Mouse (Mus musculus) inflammation-experienced regulatory T-cells, adult 6 months (primary cell): ENCODE measurements around the gene Gh. TPM values are rescaled to one million over a fixed set of nuclear protein-coding genes. Genes with fewer than 3 reads are reported as not detected.
A peak's percentile ranks its signal among the peaks of the same experiment; 100 is the strongest.

Source experiments
- ATAC-seq: one replicate; pipeline ENCODE4 v1.8.0; 2017
- polyA plus RNA-seq, 3 experiments: library from polyadenylated mRNA; unstranded; fragments of 100-300 nt; shearing (Covaris generic); gene quantifications; one replicate each; pipeline ENCODE4 v1.2.1; 2017

Gene Gh
- polyA plus RNA-seq, 3 experiments from 2014 or later: not detected

- no peak for ATAC-seq
These were observed 33.2 kb downstream of the Gh start for GRCm38 (mm10) chr11:106268326-106269059.

GRCm38 (mm10) chr11:106267871-106268270 is 33.8 kb downstream of the Gh start:
- ATAC-seq: no peak

GRCm38 (mm10) chr11:106267311-106267852 is 34.3 kb downstream of the Gh start:
- ATAC-seq: no peak

- no peak for ATAC-seq
These were observed 35.2 kb downstream of the Gh start for GRCm38 (mm10) chr11:106266431-106266830.

GRCm38 (mm10) chr11:106265570-106265969 is 36.1 kb downstream of the Gh start:
- ATAC-seq: no peak

GRCm38 (mm10) chr11:106264988-106265387 is 36.7 kb downstream of the Gh start:
- ATAC-seq: no peak

- ATAC-seq: no peak
These were observed 37.7 kb downstream of the Gh start for GRCm38 (mm10) chr11:106263963-106264362.

GRCm38 (mm10) chr11:106260826-106261450 is 40.7 kb downstream of the Gh start:
- no peak for ATAC-seq

- no peak for ATAC-seq
These were observed 44.9 kb downstream of the Gh start for GRCm38 (mm10) chr11:106256775-106257174.

- ATAC-seq: peak; percentile 88
These were observed 45.8 kb downstream of the Gh start, which contains the start of the genes Ftsj3 and Psmc5 for GRCm38 (mm10) chr11:106255685-106256451. Gene Ftsj3 (minus strand): TSS chr11:106256079. Gene Psmc5 (plus strand): TSS chr11:106256154.

GRCm38 (mm10) chr11:106255174-106255573 is 46.5 kb downstream of the Gh start:
- ATAC-seq: no peak

- ATAC-seq: no peak
These were observed 46.9 kb downstream of the Gh start for GRCm38 (mm10) chr11:106254767-106255166.

Other genes starting within 250 kb of the Gh start
- 10 to 100 TPM in 2 of 3 experiments, 1 to 10 TPM in 1; 7.7 to 14.5 (median 13.3) TPM for gene Taco1, start 235.8 kb downstream of the Gh start, polyA plus RNA-seq
- 10 to 100 TPM; 11.5 to 33.4 (median 33.3) TPM for gene Map3k3, start 217.3 kb downstream of the Gh start, polyA plus RNA-seq
- gene Gm10840, start 141.0 kb downstream of the Gh start, polyA plus RNA-seq: not detected
- 100 to 1,000 TPM; 535 to 666 (median 652) TPM for gene Limd2, start 141.0 kb downstream of the Gh start, polyA plus RNA-seq
- 10 to 100 TPM; 28.1 to 45.4 (median 37.4) TPM for gene Strada, start 99.7 kb downstream of the Gh start, polyA plus RNA-seq
- 10 to 100 TPM; 77.0 to 93.9 (median 77.0) TPM for gene Ccdc47, start 85.5 kb downstream of the Gh start, polyA plus RNA-seq
- gene Ddx42, start 84.9 kb downstream of the Gh start, polyA plus RNA-seq: 10 to 100 TPM; 55.6 to 92.5 (median 83.3) TPM
- 10 to 100 TPM; 31.7 to 66.8 (median 55.9) TPM for gene Ftsj3, start 45.8 kb downstream of the Gh start, polyA plus RNA-seq
- gene Psmc5, start 45.7 kb downstream of the Gh start, polyA plus RNA-seq: 100 to 1,000 TPM; 145 to 157 (median 154) TPM
- 10 to 100 TPM; 16.2 to 24.9 (median 23.1) TPM for gene Smarcd2, start 28.9 kb downstream of the Gh start, polyA plus RNA-seq
- under 1 TPM in 2 of 3 experiments, not detected in 1; 0.09 to 0.14 TPM for gene Tcam1, start 25.2 kb downstream of the Gh start, polyA plus RNA-seq
- gene Cd79b, start 12.9 kb upstream of the Gh start, polyA plus RNA-seq: 10 to 100 TPM; 29.4 to 76.0 (median 49.1) TPM
- under 1 TPM in 1 of 3 experiments, not detected in 2; 0.08 TPM for gene Scn4a, start 51.4 kb upstream of the Gh start, polyA plus RNA-seq
- 1 to 10 TPM in 2 of 3 experiments, under 1 TPM in 1; 0.87 to 2.5 (median 2.3) TPM for gene Prr29, start 63.6 kb upstream of the Gh start, polyA plus RNA-seq
- gene Icam2, start 86.2 kb upstream of the Gh start, polyA plus RNA-seq: 100 to 1,000 TPM in 2 of 3 experiments, 10 to 100 TPM in 1; 91.8 to 131 (median 125) TPM
- gene Ern1, start 186.0 kb upstream of the Gh start, polyA plus RNA-seq: 1 to 10 TPM; 1.4 to 1.8 (median 1.6) TPM